Mouse (Mus musculus) bone marrow, adult 2 months (tissue): Measurements from ENCODE around the gene Evpl.
"Not testable (repeated sequence)": the region's sequence is repeated elsewhere in the genome, so short reads cannot be mapped to it uniquely, and the experiment has no call there.

Experiments used
- CTCF ChIP-seq: fragments of 200-500 bp; IDR thresholded peaks from 2 replicates; pipeline ENCODE4 v1.5.1; 2011; ENCODE audit warnings: low read length, control low read depth; ENCODE audit not compliant: control insufficient read depth, insufficient read depth
- POLR2A ChIP-seq: fragments of 200-500 bp; IDR thresholded peaks from 2 replicates; pipeline ENCODE4 v1.6.1; 2011; ENCODE audit warnings: low read depth, mild to moderate bottlenecking, control low read depth, low read length, borderline replicate concordance; ENCODE audit not compliant: control insufficient read depth

GRCm38 (mm10) chr11:116277184-116277583 lies 39.3 kb upstream of the Evpl start:
- TF ChIP-seq CTCF, POLR2A: not testable (repeated sequence)
